Mouse (Mus musculus): ENCODE data around the gene Rbm26. TPM values are rescaled to one million over a fixed set of nuclear protein-coding genes. Genes with fewer than 3 reads are reported as not detected.

The Rbm26 gene
- total and polyA plus RNA-seq, 2 experiments from 2014 or later, result 13.2 to 17.4 TPM

DNA sequence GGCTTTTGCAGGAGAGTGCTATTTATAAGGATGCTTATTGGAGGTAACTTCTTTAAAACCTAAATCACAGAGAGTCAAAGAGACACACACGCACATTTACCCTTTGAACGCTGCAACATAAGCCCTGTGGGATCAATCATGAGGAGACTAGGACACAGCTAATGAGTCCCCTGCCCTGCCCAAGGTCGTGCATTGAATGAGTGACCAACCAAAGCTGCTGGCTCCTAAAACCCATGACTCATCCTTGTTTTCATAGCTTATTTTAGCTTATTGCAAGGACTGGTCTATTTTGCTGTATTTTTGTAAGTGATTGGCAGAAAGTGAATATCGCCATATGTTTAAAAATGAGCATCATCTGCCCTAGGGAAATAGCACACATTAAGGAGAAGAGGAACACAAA, 17.6 kb upstream of the Rbm26 start:
- no peaks in the 10 kb centered on the region for H3K9me3 ChIP-seq (replicated peaks; ENCODE audit: control insufficient read depth, low read length)
- H3K9ac ChIP-seq (replicated peaks; ENCODE audit: low read depth, low read length), result no peak overlapping the region
- no peak for TF ChIP-seq CTCF (IDR thresholded peaks at IDR 0.05; ENCODE audit: low read depth)
- TF ChIP-seq EP300 (IDR thresholded peaks at IDR 0.05; ENCODE audit: low read depth), result no peak
- H3K4me2 ChIP-seq (ENCODE audit: low read depth, low read length), result no peak overlapping the region
- no peak for ATAC-seq (ENCODE audit: insufficient read depth, low read depth)
- H3K36me3 ChIP-seq (replicated peaks; ENCODE audit: control insufficient read depth, insufficient read depth, low read length), result no peaks in the 10 kb centered on the region
- WGBS, result 55% methylated on average over 4 of the region's 4 CpGs
- DNase-seq (ENCODE audit: low spot score), result no peak
- H3K27ac ChIP-seq (ENCODE audit: low read depth), result no peak overlapping the region
- H3K4me3 ChIP-seq (ENCODE audit: low read depth, low read length), result no peak overlapping the region
- H3K4me1 ChIP-seq (ENCODE audit: control insufficient read depth, insufficient read depth), result no peaks in the 10 kb centered on the region
- no peaks in the 10 kb centered on the region for H3K27me3 ChIP-seq (ENCODE audit: control insufficient read depth, insufficient read depth, low read length)

DNA sequence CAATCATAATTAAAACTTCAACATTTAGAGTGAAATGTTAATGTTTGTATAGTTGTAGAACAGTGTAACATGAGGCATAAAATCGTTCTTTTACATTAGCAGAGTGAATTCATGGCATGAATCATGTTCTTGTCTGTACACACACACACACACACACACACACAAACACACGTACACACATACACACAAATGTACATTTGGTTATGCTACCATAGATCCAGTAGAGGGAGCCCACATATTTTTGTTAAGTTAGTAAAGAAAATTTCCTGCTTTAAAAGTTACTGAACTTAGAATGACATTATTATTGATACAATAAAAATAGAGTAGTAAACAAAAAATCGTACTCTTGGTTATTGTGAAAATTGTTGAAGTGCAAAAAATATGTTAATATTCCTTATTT, 7.7 kb upstream of the Rbm26 start:
- Histone ChIP-seq H3K9ac (replicated peaks; ENCODE audit: low read depth, low read length) (no peak overlapping the region), H3K9me3 (replicated peaks; ENCODE audit: control insufficient read depth, low read length) (no peaks in the 10 kb centered on the region), H3K36me3 (replicated peaks; ENCODE audit: control insufficient read depth, insufficient read depth, low read length) (no peaks in the 10 kb centered on the region), H3K27me3 (ENCODE audit: control insufficient read depth, insufficient read depth, low read length) (no peaks in the 10 kb centered on the region), H3K4me3 (ENCODE audit: low read depth, low read length) (no peak overlapping the region), H3K4me2 (ENCODE audit: low read depth, low read length) (no peak overlapping the region), H3K4me1 (ENCODE audit: control insufficient read depth, insufficient read depth) (no peaks in the 10 kb centered on the region), H3K27ac (ENCODE audit: low read depth) (no peak overlapping the region)
- 41% methylated on average over 3 of the region's 3 CpGs for WGBS
- DNase-seq (ENCODE audit: low spot score) (no peak), ATAC-seq (ENCODE audit: insufficient read depth, low read depth) (no peak)
- TF ChIP-seq EP300 (IDR thresholded peaks at IDR 0.05; ENCODE audit: low read depth) (no peak), CTCF (IDR thresholded peaks at IDR 0.05; ENCODE audit: low read depth) (peak; percentile 39)

DNA sequence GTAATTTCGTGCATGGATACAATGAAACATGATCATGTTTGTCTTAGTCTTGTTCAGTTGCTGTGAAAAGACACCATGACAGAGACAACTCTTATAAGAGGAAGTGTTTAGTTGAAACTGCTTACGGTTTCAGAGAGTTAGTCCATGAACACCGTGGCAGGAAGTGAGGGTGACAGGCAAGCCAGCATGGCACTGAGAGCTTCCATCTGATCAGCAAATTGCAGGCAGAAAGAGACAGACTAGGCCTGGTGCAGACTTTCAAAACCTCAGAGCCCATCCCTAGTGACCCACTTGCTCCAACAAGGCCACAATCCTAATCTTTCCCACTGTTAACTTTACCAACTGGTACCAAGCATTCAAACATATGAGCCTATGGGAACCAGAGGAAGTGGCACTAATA, 5.7 kb upstream of the Rbm26 start:
- 57% methylated on average over 3 of the region's 3 CpGs for WGBS
- H3K27me3 ChIP-seq (ENCODE audit: control insufficient read depth, insufficient read depth, low read length), result no peaks in the 10 kb centered on the region
- DNase-seq (ENCODE audit: low spot score) (no peak), ATAC-seq (ENCODE audit: insufficient read depth, low read depth) (no peak)
- H3K9ac ChIP-seq (replicated peaks; ENCODE audit: low read depth, low read length), result no peak overlapping the region
- no peak overlapping the region for H3K4me2 ChIP-seq (ENCODE audit: low read depth, low read length)
- no peak overlapping the region for H3K27ac ChIP-seq (ENCODE audit: low read depth)
- no peaks in the 10 kb centered on the region for H3K9me3 ChIP-seq (replicated peaks; ENCODE audit: control insufficient read depth, low read length)
- no peak overlapping the region for H3K4me3 ChIP-seq (ENCODE audit: low read depth, low read length)
- H3K4me1 ChIP-seq (ENCODE audit: control insufficient read depth, insufficient read depth), result no peaks in the 10 kb centered on the region
- no peaks in the 10 kb centered on the region for H3K36me3 ChIP-seq (replicated peaks; ENCODE audit: control insufficient read depth, insufficient read depth, low read length)
- TF ChIP-seq EP300 (IDR thresholded peaks at IDR 0.05; ENCODE audit: low read depth) (no peak), CTCF (IDR thresholded peaks at IDR 0.05; ENCODE audit: low read depth) (no peak)

DNA sequence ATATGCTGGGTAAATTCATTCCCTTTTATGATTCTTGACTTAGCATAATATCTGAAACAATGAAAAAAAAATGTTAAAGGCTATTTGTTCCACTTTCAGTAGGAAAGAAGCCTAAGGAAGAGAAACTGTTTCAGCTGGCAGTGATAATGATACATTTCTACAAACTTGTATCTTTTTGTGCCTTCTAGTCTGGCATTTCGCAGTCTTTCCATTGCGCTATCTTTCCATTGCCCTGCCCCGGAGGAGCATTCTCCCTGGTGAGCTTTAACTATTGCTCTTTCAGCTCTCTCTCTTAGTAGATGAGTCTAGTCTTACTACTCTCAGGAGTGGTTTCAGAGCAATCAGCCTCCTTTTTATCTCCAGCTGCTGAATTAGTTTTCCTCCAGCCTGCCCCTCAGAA, 2.6 kb upstream of the Rbm26 start:
- DNase-seq (ENCODE audit: low spot score) (no peak), ATAC-seq (ENCODE audit: insufficient read depth, low read depth) (no peak)
- no peaks in the 10 kb centered on the region for H3K36me3 ChIP-seq (replicated peaks; ENCODE audit: control insufficient read depth, insufficient read depth, low read length)
- 85% methylated on average over 3 of the region's 3 CpGs for WGBS
- no peaks in the 10 kb centered on the region for H3K27me3 ChIP-seq (ENCODE audit: control insufficient read depth, insufficient read depth, low read length)
- H3K9ac ChIP-seq (replicated peaks; ENCODE audit: low read depth, low read length), result no peak overlapping the region
- H3K27ac ChIP-seq (ENCODE audit: low read depth), result no peak overlapping the region
- TF ChIP-seq EP300 (IDR thresholded peaks at IDR 0.05; ENCODE audit: low read depth) (no peak), CTCF (IDR thresholded peaks at IDR 0.05; ENCODE audit: low read depth) (no peak)
- no peak overlapping the region for H3K4me3 ChIP-seq (ENCODE audit: low read depth, low read length)
- H3K4me2 ChIP-seq (ENCODE audit: low read depth, low read length), result no peak overlapping the region
- H3K9me3 ChIP-seq (replicated peaks; ENCODE audit: control insufficient read depth, low read length), result no peaks in the 10 kb centered on the region
- H3K4me1 ChIP-seq (ENCODE audit: control insufficient read depth, insufficient read depth), result peaks cover 14% of the 10 kb centered on the region

DNA sequence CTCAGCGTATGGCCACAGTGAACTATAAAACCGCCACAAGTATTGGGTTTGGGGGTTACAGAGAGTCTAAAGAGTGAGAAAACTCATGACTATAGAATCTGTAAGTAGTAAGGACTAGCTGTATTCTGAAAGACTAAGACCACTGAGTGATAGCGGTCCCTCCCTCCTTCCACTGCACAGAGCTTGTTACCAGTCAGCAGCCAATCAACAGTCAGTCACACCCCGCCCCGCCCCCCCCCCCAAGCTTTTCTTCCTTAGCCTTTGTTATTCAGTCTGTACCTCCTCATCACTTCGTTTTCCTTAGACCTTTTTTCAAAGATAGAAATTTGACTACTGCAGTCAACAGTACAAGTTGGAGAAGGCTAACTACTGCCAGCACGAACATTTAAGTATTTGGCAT, 1.9 kb upstream of the Rbm26 start:
- no peak for ATAC-seq (ENCODE audit: insufficient read depth, low read depth)

DNA sequence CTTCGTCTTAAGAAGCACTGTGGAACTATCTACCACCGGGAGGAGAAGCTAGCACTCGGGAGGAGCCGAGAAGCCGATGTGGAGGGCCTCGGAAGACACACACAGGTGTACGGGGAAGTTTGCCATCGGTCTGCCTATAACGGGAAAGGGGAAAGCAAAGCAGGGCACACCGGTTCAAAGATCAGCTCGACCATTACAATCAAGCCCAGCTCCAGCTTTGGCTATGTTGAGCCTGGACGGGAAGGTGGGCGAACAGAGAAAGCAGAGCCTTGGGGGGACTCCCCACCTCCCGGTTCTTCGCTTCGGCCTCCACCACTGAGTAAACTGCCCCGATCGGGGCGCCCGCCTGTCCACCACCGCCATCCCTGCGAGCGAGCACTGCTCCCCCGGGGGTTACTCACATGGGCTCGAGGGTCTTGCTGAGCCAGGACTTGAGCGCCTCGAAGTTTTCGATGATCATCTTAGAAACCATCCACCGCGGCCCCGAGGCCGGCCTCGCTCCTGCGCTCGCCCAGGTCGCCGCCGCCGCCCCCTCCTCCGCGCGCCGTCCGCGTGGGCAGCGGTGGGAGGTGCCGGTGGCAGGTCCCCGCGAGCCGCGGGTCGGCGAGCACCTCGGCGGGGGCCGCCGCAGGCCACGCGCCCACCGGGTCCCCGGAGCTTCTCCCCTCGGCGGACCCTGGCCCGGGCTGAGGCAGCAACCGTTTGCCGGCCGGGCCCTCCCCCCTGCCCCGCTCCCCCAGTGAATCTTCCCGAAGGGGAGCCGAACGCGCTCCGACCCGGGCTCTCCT, 552 bp downstream of the Rbm26 start:
- under 1% methylated on average over 72 of the region's 74 CpGs for WGBS

More for the DNA sequence above, 1.9 kb upstream of the Rbm26 start:
- Histone ChIP-seq H3K36me3 (replicated peaks; ENCODE audit: control insufficient read depth, insufficient read depth, low read length) (no peaks in the 10 kb centered on the region), H3K9me3 (replicated peaks; ENCODE audit: control insufficient read depth, low read length) (no peaks in the 10 kb centered on the region), H3K9ac (replicated peaks; ENCODE audit: low read depth, low read length) (no peak overlapping the region), H3K27me3 (ENCODE audit: control insufficient read depth, insufficient read depth, low read length) (no peaks in the 10 kb centered on the region), H3K4me2 (ENCODE audit: low read depth, low read length) (no peak overlapping the region), H3K27ac (ENCODE audit: low read depth) (no peak overlapping the region), H3K4me3 (ENCODE audit: low read depth, low read length) (no peak overlapping the region), H3K4me1 (ENCODE audit: control insufficient read depth, insufficient read depth) (peaks cover 16% of the 10 kb centered on the region)
- 49% methylated on average over 7 of the region's 7 CpGs for WGBS
- no peak for DNase-seq (ENCODE audit: low spot score)
- no peak for TF ChIP-seq CTCF (IDR thresholded peaks at IDR 0.05; ENCODE audit: low read depth)
- no peak for TF ChIP-seq EP300 (IDR thresholded peaks at IDR 0.05; ENCODE audit: low read depth)

More for the DNA sequence above, 552 bp downstream of the Rbm26 start:
- DNase-seq (ENCODE audit: low spot score), result peak; percentile 6
- H3K4me2 ChIP-seq (ENCODE audit: low read depth, low read length), result peak overlapping the region; percentile 98
- no peaks in the 10 kb centered on the region for H3K36me3 ChIP-seq (replicated peaks; ENCODE audit: control insufficient read depth, insufficient read depth, low read length)
- ATAC-seq (ENCODE audit: insufficient read depth, low read depth), result peak; percentile 73
- TF ChIP-seq CTCF (IDR thresholded peaks at IDR 0.05; ENCODE audit: low read depth) (no peak), EP300 (IDR thresholded peaks at IDR 0.05; ENCODE audit: low read depth) (no peak)
- no peaks in the 10 kb centered on the region for H3K27me3 ChIP-seq (ENCODE audit: control insufficient read depth, insufficient read depth, low read length)
- H3K27ac ChIP-seq (ENCODE audit: low read depth), result peak overlapping the region; percentile 92
- no peaks in the 10 kb centered on the region for H3K9me3 ChIP-seq (replicated peaks; ENCODE audit: control insufficient read depth, low read length)
- H3K4me1 ChIP-seq (ENCODE audit: control insufficient read depth, insufficient read depth), result peaks cover 21% of the 10 kb centered on the region
- peak overlapping the region; percentile 96 for H3K4me3 ChIP-seq (ENCODE audit: low read depth, low read length)
- H3K9ac ChIP-seq (replicated peaks; ENCODE audit: low read depth, low read length), result peak overlapping the region; percentile 98

Measured in heart, postnatal 0 days (tissue).